Mouse (Mus musculus): Measurements from ENCODE around the gene Ctdspl. TPM values are rescaled to one million over a fixed set of nuclear protein-coding genes. Genes with fewer than 3 reads are reported as not detected.

Gene Ctdspl
- polyA plus RNA-seq, 1 experiment from 2014 or later = 21.3 TPM

DNA sequence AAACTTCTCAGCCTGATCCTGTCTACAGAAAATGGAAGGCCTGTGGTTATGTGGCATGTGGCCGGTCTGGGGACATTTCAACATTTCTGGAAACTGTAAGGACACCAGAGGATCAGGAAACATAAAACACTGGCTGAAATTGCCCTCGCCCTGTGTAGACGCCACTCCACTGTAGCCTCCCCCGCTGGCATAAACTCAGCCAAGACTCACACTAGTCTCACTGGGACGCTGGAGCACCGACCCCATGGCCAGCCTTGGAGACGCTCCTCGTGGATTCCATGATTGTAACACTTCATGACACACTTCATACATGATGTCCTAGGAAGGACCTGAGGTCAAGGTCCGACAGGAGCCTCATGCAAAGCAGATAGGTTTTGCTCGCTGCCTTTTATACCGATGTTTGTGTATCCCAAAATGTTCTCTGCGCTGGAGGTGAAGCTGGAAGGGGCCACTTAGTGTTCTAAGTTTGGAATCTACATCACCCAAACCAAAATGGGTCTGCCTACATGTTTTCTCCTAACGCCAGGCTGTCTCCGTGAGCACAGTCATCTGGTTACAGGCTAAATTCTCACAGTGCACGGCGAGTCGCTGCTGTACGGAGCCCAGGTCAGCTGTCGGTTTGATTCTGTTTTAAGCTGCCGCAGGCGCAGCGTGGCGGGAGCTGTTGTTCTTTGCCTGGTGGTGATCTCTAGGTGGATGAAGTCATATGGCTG lies 77.9 kb downstream of the Ctdspl start:
- H3K4me3 ChIP-seq (ENCODE audit: low read depth, low read length) = no peak overlapping the region
- no peaks in the 10 kb centered on the region for H3K9me3 ChIP-seq (ENCODE audit: control insufficient read depth, low read length)
- no peaks in the 10 kb centered on the region for H3K36me3 ChIP-seq (ENCODE audit: control insufficient read depth, insufficient read depth, low read length)
- no peak overlapping the region for H3K4me2 ChIP-seq (ENCODE audit: low read length)
- peaks cover 23% of the 10 kb centered on the region for H3K4me1 ChIP-seq (replicated peaks; ENCODE audit: control insufficient read depth, insufficient read depth, low read length)
- DNase-seq (ENCODE audit: low spot score) (no peak), ATAC-seq (replicated peaks; ENCODE audit: low FRiP score, low TSS enrichment, low read depth) (no peak)
- H3K27ac ChIP-seq (ENCODE audit: low read depth) = no peak overlapping the region
- 77% methylated on average over 23 of the region's 23 CpGs for WGBS
- H3K27me3 ChIP-seq (replicated peaks; ENCODE audit: control insufficient read depth, insufficient read depth, low read length) = no peaks in the 10 kb centered on the region
- no peak overlapping the region for H3K9ac ChIP-seq (ENCODE audit: low read length)

DNA sequence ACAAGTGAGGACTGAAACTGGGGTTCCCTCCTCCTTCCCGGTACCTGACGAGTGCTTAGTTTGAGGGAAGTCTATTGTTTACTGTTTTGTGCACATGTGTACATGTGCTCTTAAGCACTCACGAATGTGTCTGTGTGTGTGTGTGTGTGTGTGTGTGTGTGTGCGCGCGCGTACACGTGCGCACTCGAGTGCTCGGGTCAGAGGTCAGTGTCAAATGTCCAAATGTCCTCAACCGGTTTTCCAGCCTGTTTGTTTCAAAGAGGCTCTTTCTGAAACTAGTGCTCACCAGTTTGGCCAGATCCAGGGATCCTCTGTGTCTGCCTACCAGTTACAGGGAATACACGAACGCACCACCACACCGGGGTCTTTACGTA lies 78.4 kb downstream of the Ctdspl start:
- ATAC-seq (replicated peaks; ENCODE audit: low FRiP score, low TSS enrichment, low read depth) (no peak), DNase-seq (ENCODE audit: low spot score) (no peak)
- H3K27me3 ChIP-seq (replicated peaks; ENCODE audit: control insufficient read depth, insufficient read depth, low read length) = no peaks in the 10 kb centered on the region
- WGBS = 80% methylated on average over 16 of the region's 16 CpGs
- H3K4me1 ChIP-seq (replicated peaks; ENCODE audit: control insufficient read depth, insufficient read depth, low read length) = peaks cover 23% of the 10 kb centered on the region
- H3K9me3 ChIP-seq (ENCODE audit: control insufficient read depth, low read length) = no peaks in the 10 kb centered on the region
- H3K36me3 ChIP-seq (ENCODE audit: control insufficient read depth, insufficient read depth, low read length) = no peaks in the 10 kb centered on the region
- H3K9ac ChIP-seq (ENCODE audit: low read length) = no peak overlapping the region
- H3K27ac ChIP-seq (ENCODE audit: low read depth) = no peak overlapping the region
- H3K4me3 ChIP-seq (ENCODE audit: low read depth, low read length) = no peak overlapping the region
- H3K4me2 ChIP-seq (ENCODE audit: low read length) = no peak overlapping the region

DNA sequence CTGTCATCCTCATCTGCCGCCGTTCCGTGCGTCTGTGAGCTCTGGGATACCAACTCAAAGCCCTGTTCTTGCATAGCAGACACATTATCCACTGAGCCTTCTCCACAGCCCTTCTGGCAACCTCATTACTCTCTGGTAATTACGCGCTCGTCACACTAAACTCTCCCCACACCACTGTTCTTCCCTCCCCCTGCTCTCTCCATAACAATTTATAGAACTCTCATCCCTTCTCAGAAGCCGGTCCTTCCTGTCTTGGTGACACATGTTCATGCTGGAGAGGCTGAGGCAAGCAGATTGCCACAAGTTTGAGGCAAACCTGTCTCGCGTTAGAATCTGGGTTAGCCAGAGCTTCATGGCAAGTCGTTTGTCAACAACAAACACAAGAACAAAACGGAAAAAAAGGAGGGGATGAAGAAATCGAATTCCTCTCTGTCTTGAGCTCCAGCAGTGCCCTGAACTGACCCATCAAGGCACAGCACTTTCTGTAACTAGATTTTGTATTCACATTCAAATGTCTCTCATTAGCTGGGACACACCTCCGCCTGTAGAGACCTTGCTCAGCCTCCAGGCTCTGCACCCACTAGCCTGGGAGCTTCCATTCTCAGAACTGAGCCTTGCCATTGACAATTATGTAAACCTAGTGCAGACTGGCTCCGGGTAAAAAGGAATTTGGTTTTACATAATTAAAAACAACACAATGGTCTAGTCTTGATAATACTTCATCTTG lies 79.2 kb downstream of the Ctdspl start:
- H3K27me3 ChIP-seq (replicated peaks; ENCODE audit: control insufficient read depth, insufficient read depth, low read length) = no peaks in the 10 kb centered on the region
- DNase-seq (ENCODE audit: low spot score) = no peak
- H3K9me3 ChIP-seq (ENCODE audit: control insufficient read depth, low read length) = no peaks in the 10 kb centered on the region
- no peak overlapping the region for H3K27ac ChIP-seq (ENCODE audit: low read depth)
- no peak overlapping the region for H3K4me3 ChIP-seq (ENCODE audit: low read depth, low read length)
- WGBS = 74% methylated on average over 15 of the region's 15 CpGs
- no peak overlapping the region for H3K4me2 ChIP-seq (ENCODE audit: low read length)
- peaks cover 23% of the 10 kb centered on the region for H3K4me1 ChIP-seq (replicated peaks; ENCODE audit: control insufficient read depth, insufficient read depth, low read length)
- ATAC-seq (replicated peaks; ENCODE audit: low FRiP score, low TSS enrichment, low read depth) = no peak
- no peaks in the 10 kb centered on the region for H3K36me3 ChIP-seq (ENCODE audit: control insufficient read depth, insufficient read depth, low read length)
- no peak overlapping the region for H3K9ac ChIP-seq (ENCODE audit: low read length)

DNA sequence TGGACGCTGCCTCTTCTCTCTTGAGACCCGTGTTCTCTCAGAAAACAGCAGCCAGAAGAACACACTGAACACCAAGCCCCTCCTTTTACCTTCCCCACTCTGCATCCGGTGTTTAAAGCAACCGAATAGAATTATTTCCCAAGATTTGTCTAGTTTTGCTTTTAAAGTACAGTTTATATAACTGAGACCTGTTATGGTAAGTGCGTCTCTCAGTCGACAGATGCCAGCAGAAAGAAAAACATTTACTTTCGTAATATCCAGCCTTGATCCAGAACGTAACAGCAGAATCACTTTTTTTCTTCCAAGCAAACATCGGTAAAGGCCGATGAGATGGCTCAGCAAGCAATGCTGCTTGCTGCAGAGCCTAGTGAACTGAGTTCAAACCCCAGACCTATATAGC lies 81.0 kb downstream of the Ctdspl start:
- Histone ChIP-seq H3K9me3 (ENCODE audit: control insufficient read depth, low read length) (no peaks in the 10 kb centered on the region), H3K4me2 (ENCODE audit: low read length) (no peak overlapping the region), H3K36me3 (ENCODE audit: control insufficient read depth, insufficient read depth, low read length) (peaks cover 5% of the 10 kb centered on the region), H3K4me1 (replicated peaks; ENCODE audit: control insufficient read depth, insufficient read depth, low read length) (peaks cover 11% of the 10 kb centered on the region; the same call in 1 of the 2 replicates), H3K27me3 (replicated peaks; ENCODE audit: control insufficient read depth, insufficient read depth, low read length) (no peaks in the 10 kb centered on the region), H3K27ac (ENCODE audit: low read depth) (peak overlapping the region; percentile 30; the same call in 1 of the 2 replicates), H3K9ac (ENCODE audit: low read length) (no peak overlapping the region), H3K4me3 (ENCODE audit: low read depth, low read length) (no peak overlapping the region)
- 48% methylated on average over 10 of the region's 10 CpGs for WGBS
- DNase-seq (ENCODE audit: low spot score) (no peak), ATAC-seq (replicated peaks; ENCODE audit: low FRiP score, low TSS enrichment, low read depth) (no peak)

DNA sequence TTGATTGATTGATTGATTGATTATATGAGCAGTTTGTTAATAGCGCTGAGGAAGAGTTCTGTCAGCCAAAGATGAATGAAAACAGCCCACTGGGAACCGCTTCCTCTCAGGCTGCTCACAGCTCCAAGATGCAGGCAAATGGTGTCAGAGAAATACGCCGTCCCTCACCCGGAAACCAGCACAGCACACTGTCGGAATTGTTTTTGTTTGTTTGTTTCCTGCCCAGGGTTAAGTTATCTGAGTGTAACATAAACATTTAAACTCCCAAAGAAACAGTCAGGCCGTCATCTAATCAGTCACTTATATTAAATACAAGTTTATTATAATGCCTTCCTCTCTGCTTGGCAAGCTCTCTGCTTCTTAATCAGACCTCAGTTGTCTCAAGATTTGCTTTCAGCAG lies 82.6 kb downstream of the Ctdspl start:
- peaks cover 17% of the 10 kb centered on the region for H3K36me3 ChIP-seq (ENCODE audit: control insufficient read depth, insufficient read depth, low read length)
- H3K4me1 ChIP-seq (replicated peaks; ENCODE audit: control insufficient read depth, insufficient read depth, low read length) = peaks cover 11% of the 10 kb centered on the region; the same call in 1 of the 2 replicates
- no peak overlapping the region for H3K27ac ChIP-seq (ENCODE audit: low read depth)
- no peaks in the 10 kb centered on the region for H3K9me3 ChIP-seq (ENCODE audit: control insufficient read depth, low read length)
- DNase-seq (ENCODE audit: low spot score) (no peak), ATAC-seq (replicated peaks; ENCODE audit: low FRiP score, low TSS enrichment, low read depth) (no peak)
- no peak overlapping the region for H3K9ac ChIP-seq (ENCODE audit: low read length)
- 63% methylated on average over 7 of the region's 7 CpGs for WGBS
- H3K4me3 ChIP-seq (ENCODE audit: low read depth, low read length) = no peak overlapping the region
- H3K4me2 ChIP-seq (ENCODE audit: low read length) = no peak overlapping the region
- H3K27me3 ChIP-seq (replicated peaks; ENCODE audit: control insufficient read depth, insufficient read depth, low read length) = no peaks in the 10 kb centered on the region

DNA sequence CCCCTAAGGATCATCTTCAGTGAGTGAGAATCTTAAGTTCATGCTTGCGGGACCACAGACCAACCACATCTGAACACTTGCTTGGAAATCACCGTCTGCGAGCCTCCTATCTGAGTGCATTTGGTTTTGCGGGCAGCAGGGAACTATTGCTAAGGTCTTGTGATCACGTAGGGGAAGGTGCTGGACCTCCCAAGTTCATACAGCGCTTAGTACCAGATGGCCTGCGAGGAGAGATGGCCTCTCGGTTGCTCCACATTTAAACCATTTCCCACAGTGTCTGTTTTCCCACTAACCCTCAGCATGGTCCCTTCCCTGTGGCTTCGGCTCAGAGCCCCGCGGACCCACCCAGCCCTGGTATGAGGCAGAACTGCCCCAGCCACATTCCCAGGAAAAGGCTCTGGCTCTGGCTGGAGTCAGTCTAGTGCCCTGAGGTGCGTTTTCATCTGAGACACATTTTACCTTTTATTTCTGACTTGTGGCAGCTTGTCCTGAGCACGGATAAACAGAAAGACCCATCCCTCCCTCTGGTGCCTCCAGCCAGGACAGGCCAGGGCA lies 84.0 kb downstream of the Ctdspl start:
- no peak overlapping the region for H3K4me3 ChIP-seq (ENCODE audit: low read depth, low read length)
- peak; percentile 66 for ATAC-seq (replicated peaks; ENCODE audit: low FRiP score, low TSS enrichment, low read depth)
- H3K27ac ChIP-seq (ENCODE audit: low read depth) = no peak overlapping the region; the same call in 1 of the 2 replicates
- peaks cover 7% of the 10 kb centered on the region; the same call in 1 of the 2 replicates for H3K4me1 ChIP-seq (replicated peaks; ENCODE audit: control insufficient read depth, insufficient read depth, low read length)
- WGBS = 70% methylated on average over 13 of the region's 13 CpGs
- no peak for DNase-seq (ENCODE audit: low spot score)
- H3K9ac ChIP-seq (ENCODE audit: low read length) = no peak overlapping the region
- no peaks in the 10 kb centered on the region for H3K27me3 ChIP-seq (replicated peaks; ENCODE audit: control insufficient read depth, insufficient read depth, low read length)
- H3K4me2 ChIP-seq (ENCODE audit: low read length) = no peak overlapping the region
- H3K9me3 ChIP-seq (ENCODE audit: control insufficient read depth, low read length) = no peaks in the 10 kb centered on the region
- H3K36me3 ChIP-seq (ENCODE audit: control insufficient read depth, insufficient read depth, low read length) = peaks cover 31% of the 10 kb centered on the region

DNA sequence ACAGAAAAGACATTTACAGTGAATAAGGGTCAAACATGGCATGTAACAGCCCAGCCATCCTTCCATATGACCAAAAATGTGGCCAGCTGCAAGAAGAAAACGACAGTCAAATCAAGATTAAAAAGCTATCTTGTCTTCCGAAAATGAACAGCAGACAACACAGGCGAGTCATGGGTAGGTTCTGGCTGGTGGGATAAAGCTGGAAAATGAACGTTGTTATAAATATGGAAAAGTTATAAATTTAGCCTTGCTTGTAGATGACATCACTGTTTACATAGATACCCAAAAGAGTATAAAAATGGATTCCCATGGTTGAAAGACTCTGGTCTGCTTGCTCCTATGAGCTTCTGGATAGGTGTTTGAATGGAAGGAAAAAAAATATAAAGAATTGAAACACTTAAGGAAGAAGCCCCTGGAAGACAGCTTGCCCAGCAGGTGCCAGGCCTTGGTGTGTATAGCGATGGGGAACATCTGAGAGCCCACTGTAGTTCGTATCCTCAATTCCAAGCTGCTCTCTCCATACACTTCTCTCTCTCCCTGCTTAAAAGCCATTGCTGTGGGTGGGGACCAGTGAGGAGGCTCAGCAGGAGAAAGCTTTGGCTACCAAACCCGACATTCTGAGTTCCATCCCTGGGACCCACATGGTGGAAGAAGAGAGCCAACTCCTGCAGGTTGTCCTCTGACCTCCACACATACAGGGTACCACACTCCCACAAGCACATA lies 90.7 kb downstream of the Ctdspl start:
- no peak overlapping the region for H3K27ac ChIP-seq (ENCODE audit: low read depth)
- H3K4me3 ChIP-seq (ENCODE audit: low read depth, low read length) = no peak overlapping the region
- H3K27me3 ChIP-seq (replicated peaks; ENCODE audit: control insufficient read depth, insufficient read depth, low read length) = no peaks in the 10 kb centered on the region
- DNase-seq (ENCODE audit: low spot score) (no peak), ATAC-seq (replicated peaks; ENCODE audit: low FRiP score, low TSS enrichment, low read depth) (no peak)
- WGBS = 68% methylated on average over 7 of the region's 7 CpGs
- H3K36me3 ChIP-seq (ENCODE audit: control insufficient read depth, insufficient read depth, low read length) = peaks cover 49% of the 10 kb centered on the region
- 0 out of 2 replicates have a peak, but pooled peaks cover 5% of the 10 kb centered on the region for H3K4me1 ChIP-seq (replicated peaks; ENCODE audit: control insufficient read depth, insufficient read depth, low read length)
- H3K4me2 ChIP-seq (ENCODE audit: low read length) = no peak overlapping the region
- H3K9me3 ChIP-seq (ENCODE audit: control insufficient read depth, low read length) = no peaks in the 10 kb centered on the region
- no peak overlapping the region for H3K9ac ChIP-seq (ENCODE audit: low read length)

DNA sequence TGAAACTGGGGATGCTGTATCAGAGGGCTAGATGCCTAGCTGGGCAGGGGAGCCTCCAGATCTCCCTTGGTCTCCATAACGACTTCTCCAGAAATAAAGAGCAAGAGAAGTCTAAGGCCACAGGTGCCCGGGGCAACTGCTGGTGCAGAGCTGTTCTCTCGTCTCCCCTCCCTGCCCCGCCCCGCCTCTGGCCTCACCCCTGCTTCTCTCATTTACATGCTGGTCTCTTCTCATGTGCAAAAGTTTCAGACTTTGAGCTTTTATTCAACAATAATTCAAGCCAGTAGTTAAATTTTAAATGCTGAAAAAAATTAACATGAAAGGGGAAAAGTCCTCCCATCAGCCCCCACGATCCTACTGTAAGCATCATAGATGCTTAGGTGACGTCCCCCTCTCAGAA lies 95.5 kb downstream of the Ctdspl start:
- 0 out of 2 replicates have a peak, but pooled peaks cover 10% of the 10 kb centered on the region for H3K4me1 ChIP-seq (replicated peaks; ENCODE audit: control insufficient read depth, insufficient read depth, low read length)
- H3K4me3 ChIP-seq (ENCODE audit: low read depth, low read length) = no peak overlapping the region
- no peak overlapping the region for H3K9ac ChIP-seq (ENCODE audit: low read length)
- no peaks in the 10 kb centered on the region for H3K27me3 ChIP-seq (replicated peaks; ENCODE audit: control insufficient read depth, insufficient read depth, low read length)
- DNase-seq (ENCODE audit: low spot score) (no peak), ATAC-seq (replicated peaks; ENCODE audit: low FRiP score, low TSS enrichment, low read depth) (no peak)
- H3K4me2 ChIP-seq (ENCODE audit: low read length) = no peak overlapping the region
- H3K9me3 ChIP-seq (ENCODE audit: control insufficient read depth, low read length) = no peaks in the 10 kb centered on the region
- H3K36me3 ChIP-seq (ENCODE audit: control insufficient read depth, insufficient read depth, low read length) = peaks cover 17% of the 10 kb centered on the region
- 67% methylated on average over 7 of the region's 7 CpGs for WGBS
- H3K27ac ChIP-seq (ENCODE audit: low read depth) = no peak overlapping the region
